Mouse (Mus musculus) kidney, adult 18-20 months (tissue): ENCODE data around the gene Limd2.
"Not testable (repeated sequence)": the region's sequence is repeated elsewhere in the genome, so short reads cannot be mapped to it uniquely, and the experiment has no call there.

ENCODE experiments used
- DNase-seq: peaks from one replicate; pipeline ENCODE4 v3.0.0; 2021

The Limd2 gene

DNA sequence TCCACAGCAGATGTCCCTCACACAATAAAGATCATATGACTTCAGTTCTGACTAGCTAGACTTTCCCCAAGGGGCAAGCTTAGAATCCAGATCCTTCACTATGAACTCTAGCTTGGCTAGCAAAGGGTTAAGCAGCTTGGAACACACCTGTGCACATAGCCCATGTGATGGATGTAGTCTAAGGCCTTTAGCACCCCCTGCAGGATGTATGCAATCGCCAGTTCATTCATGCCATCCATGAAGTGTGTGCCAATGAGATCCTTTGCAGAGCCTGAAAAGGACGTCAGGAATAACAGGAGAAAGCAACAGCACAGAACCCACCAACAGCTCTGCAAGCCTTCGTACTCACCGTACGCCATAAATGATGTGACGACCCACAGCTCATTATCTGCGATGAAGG lies 10.1 kb upstream of the Limd2 start:
- DNase-seq = no peak

DNA sequence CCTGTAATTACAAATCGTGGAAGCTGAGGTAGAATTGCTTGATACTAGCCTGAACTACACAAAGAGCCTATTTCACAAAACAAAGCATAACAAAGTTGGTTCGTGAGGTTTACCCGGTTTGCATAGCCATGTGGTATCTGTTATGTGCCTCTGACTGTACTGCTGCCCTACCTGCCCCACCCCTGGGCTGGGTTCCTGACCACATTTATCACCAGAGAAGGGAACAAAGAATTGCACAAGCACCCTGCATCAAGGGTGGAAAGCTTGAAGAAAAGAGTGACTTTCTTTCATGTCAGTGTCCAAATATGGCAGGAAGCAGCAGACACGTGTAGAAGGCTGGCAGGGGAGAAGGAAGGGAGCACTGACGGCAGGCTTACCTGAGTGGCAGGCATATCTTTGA lies 6.8 kb upstream of the Limd2 start:
- no peak for DNase-seq

DNA sequence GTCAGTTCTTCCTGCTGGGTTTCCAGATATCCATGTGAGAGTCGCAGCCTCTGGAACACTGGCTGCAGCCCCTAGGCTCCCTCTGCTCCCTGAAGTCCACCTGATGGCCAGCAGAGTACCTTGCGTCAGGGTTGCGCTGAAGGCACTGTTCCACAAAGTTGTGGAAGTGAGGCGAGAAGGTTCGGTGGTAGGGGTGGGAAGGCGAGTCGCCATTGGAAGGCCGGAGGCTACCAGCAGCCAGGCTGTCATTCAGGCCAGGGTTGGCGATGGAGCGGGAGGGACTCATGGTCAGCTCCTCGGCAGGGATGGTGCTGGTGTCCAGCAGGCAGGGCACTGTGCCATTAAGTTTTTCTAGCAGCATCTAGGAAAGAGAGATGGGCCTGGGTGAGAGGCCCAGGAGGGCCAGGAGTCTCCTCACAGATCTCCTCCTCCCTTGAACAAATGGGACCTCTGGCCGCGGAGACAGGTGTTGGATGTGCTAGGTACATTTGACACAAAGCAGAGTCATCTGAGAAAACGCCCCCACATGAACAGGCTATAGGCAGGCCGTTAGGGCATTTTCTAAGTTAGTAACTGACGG lies 4.0 kb upstream of the Limd2 start:
- no peak for DNase-seq

DNA sequence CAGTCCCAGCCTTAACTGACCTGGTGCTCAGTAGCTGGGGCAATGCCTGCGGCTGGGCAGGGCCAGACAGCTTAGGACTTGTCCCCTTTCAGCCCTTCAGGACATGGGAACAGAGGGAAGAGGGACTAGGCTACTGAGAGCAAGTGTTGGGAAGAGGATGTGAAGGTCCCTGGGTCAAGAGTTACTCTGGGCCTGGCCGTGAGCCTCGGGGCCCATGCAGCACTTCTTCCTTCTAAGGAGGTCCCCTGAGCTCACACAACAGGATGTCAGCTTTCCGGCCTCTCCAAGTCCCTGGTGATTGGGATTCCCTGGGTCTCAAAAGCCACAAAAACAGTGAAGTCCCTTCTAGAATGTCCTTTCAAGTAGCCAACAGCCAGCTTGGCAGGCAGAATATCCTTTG lies 2.9 kb upstream of the Limd2 start:
- DNase-seq = peak; percentile 30

DNA sequence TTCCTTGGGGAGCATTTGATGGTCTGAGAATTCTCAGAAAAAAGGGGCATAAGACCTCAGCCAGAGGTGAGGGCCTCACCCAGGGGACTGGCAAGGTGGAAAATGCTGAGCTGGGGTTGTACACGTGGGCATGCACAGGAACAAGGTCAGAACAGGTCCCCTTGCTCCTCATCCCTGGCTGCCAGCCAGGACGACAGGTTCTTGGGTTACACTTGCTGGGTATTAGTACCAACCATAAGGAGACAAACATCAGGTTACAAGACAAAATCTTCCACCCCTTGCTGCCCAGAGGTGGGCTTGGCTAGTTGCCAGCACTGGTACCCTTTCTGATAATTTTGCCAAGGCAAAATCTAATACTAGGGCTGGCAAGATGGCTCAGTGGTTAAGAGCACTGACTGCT lies 1.6 kb upstream of the Limd2 start:
- DNase-seq = no peak

DNA sequence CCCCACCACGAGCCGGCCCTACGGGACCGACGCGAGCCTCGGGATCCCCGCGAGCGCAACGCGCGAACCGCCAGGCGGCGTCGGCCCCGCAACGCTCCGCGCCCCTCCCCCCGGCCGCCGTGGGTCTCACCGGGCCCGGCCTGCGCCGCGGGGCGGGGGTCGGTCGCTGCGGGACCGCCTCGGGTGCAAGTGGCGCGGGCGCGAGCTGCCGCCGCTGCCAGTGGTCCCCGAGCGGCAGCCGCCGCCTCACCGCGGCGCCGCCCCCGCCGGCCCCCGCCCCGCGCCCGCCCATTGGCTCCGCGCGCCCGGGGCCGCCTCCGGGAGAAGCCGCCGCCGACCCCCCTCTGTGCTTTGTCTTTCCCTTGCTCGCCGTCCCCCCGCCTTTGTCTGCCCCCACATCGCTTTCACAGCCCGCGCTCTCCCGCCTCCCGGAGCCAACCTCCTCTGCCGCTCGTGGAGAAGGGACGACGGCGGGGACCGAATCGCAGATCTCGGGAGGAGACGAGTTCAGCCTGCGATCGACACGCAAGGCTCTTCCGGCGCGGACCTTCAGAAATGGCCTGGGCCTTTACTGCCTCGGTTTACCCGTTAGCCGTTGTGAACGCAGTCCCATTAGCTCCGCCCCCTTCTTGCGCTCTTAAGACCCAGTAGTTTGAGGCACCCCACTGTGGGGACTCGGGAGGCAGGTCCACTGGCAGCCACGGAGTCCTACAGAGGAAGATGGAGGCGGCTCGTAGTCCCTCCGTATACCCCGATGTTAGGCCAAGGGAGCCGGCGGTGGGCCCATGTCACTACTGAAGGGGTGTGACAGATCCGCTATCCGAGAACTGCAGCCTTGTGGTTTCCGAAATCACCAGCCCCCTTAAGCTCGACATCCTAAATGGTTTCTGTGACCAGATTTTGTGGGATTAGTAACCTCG lies 479 bp downstream of the Limd2 start:
- DNase-seq = peak; percentile 69

DNA sequence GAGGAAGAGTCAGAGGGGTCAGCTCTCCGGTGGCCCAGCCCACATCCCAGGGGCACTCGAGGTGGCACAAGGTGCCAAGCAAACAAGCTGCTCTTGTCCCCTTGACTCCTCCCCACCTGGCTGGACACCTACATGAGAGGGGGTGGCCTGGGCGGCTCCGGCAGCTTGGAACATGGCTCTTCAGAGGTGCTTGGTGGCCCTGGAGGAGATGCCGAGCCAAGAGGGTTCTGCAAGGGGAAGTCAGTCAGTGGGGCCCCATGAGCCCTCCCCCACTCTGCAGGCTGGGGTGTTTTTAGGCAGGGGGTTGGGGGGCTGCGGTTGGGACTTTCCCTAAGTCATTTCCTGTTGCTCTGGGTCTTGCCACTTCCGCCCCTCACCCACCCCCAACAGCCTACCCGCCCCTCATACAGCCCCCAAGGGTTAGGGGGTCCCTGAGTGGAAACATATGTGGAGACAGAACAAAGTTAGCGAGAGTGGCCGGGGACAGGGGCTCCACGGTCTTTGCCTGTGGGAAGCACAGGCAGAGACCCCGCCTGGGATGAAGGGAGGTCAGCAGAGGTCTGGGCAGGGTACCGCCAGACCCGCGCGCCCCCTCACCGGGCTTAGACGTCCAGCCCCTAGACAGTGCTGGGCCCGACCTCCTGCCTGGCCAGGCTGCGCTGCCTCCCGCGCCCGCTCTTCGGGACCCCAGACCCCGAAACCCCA lies 1.3 kb downstream of the Limd2 start:
- DNase-seq = peak; percentile 51

DNA sequence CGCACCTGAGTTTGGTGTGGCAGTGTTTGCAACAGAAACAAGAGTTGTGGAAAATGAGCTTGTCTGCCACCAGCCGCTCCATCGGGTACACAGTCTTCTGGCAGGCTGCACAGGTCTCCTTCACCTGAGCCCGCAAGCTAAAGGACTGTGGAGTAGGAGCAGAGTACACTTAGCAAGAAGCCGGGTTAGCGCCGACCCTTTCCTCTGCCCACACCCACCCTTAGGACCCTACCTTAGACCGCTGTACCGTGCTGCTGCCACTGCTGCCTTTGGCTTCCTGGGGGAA lies 1.8 kb downstream of the Limd2 start:
- no peak for DNase-seq

DNA sequence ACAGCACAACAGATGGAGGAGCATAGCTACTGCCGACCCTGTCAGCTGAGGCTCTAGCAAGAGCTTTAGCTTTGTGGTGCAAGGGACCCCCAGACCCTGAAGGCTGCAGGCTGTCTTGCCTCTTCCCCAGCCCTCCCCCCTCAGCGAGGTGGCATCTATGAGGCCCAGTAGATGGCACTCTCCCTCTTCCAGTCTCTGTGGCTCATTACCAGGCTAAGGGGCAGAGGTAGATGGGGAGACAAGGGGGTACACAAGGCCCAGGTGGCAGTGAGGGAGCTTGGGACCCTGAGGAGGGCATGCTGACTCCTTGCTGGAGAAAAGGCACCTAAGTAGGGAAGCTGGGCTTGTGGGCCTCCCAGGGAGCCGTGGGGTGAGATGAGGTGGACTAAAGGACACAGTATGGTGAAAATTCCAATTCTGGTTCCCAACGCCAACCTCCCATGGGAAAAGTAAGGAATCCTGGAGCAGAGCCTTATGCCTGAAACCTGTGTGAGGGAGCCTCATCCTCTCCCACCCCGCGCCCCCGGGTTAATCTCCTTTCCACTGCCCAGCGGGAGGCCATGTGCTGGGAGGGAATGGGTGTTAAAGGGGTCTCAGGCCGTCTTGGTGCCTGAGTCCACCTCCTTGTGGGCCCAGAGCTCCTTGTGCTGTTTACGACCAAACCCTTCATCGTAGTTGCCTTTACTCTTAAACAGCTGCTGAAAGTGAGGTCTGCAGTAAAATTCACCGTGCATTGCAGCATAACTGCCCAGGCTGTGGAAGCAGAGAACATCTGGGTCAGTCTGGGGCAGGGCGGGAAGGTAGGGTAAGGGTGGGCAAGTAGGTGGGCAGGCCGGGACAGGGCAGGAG lies 2.4 kb downstream of the Limd2 start:
- DNase-seq = no peak

DNA sequence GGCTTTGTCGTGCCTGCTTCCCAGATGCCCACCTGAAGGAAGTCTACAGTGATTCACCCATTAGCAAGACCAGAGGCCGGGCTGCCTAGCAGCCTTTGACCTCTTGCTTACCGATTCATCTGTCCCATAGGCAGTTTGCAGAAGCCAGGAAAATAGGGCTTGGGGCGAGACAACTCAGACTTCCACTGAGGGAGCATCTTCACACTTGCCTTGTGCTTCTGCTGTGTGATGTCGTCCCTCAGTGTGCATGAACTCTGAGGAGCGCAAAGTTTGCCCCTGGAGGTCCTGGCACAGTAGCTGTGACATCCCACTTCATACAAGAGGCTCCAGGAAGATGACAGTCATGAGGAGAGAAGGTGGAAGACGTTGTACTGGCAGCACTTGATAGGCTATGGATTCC lies 3.5 kb downstream of the Limd2 start:
- DNase-seq = no peak

DNA sequence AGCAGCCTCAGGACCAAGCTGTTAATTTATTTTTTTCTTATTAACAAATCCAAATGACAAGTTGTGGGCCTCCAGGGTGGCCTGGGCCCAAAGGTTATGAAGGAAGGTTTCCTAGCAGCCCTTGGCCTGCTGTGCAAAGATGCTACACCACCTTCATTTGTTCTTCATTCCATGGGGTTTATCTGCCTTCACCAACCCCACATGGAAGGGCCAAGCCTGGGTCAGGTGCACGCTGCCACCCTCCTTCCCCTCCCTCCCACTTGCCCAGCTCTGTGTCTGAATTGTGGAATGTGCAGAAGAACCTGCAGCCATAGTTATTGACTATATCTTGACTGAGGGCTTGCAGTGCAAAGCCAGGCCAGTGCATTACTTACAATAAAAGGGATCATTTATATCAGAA lies 4.4 kb downstream of the Limd2 start:
- DNase-seq = no peak

DNA sequence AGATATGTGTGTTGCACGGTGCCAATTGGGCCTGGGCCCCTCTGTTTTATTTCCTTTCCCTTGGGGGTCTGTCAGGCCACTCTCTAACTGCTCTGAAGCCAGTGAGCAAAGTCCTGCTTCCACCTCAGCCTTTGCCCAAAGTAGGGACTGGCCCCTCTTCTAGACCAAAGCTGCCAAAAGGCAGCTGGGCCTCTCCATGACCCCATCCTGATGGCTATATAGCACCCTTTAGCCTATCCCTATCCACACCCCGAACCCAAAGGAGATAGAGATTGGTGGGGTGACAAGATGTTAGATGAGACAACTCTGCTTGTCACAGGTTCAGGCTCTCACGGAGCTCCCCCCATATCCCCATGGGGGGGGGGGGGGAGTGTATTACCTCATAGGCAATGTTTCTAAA lies 4.9 kb downstream of the Limd2 start:
- no peak for DNase-seq

DNA sequence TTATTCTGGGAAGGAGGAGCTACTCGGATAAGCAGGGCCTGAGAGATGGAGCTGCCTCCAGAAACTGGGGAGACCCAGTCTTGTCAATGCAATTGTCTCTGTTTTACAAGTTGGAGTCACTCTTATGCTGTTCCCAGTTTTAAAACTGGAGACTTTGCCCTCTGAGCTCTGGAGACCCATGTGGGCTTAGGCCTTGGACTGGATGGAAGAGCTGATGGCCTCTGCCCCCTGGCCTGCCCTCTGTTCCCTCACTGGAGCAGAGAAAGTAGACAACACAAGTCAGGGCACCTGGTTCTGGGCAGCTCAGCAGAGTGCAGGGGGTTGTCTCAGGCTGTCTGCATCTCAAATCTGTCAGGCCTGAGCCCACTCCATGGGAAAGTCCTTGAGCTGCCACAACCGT lies 5.9 kb downstream of the Limd2 start:
- DNase-seq = no peak

DNA sequence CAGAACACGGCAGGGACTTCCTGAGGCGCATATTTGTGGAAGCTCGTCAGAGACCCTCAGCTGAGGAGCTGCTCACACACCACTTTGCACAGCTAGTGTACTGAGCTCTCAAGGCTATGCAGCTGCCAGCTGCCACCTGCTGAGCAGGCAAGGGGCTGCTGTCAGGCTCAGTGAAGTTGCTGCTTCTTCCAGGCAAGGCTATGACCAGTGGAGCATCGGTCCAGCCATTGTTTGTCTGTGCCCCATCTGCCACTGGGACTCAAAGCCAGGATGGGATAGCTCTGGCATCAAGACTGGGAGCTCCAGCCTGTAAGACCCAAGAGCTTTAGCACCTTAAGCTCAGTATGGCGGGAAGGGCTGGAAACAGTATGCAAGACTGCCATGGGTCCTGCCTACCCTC lies 6.6 kb downstream of the Limd2 start:
- no peak for DNase-seq

DNA sequence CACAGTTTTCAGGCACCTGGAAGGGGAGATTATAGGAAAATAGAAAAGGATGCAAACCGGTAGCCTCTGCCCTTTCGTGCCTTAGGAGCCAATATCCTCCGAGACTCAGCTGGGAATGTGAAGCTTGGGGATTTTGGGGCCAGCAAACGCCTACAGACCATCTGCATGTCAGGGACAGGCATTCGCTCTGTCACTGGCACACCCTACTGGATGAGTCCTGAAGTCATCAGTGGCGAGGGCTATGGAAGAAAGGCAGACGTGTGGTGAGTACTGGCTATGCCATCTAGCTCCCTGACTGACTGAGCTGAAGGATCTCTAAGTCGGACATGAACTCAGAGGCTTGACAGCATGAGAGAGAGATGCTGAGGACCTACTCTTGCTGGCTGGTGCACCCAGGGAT lies 8.5 kb downstream of the Limd2 start:
- DNase-seq = no peak

DNA sequence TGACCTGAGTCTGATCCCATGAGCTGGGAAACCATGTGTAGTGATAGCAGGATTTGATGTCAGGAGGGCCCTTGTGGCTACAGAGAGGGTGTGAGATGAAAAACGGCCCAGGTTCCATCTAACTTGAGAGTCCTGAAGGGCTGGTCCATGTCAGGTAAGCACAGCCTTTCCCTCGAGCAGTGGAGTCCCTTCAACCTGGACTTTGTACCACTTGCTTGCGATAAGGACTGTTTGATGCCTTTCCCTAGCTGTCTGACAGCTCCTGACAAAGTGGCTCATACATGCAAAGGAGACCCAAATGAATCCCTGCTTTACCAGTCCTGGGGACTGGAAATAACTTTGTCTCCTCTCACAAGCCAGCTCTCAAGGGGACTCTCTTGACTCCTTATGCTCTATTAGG lies 9.4 kb downstream of the Limd2 start:
- DNase-seq = no peak

DNA sequence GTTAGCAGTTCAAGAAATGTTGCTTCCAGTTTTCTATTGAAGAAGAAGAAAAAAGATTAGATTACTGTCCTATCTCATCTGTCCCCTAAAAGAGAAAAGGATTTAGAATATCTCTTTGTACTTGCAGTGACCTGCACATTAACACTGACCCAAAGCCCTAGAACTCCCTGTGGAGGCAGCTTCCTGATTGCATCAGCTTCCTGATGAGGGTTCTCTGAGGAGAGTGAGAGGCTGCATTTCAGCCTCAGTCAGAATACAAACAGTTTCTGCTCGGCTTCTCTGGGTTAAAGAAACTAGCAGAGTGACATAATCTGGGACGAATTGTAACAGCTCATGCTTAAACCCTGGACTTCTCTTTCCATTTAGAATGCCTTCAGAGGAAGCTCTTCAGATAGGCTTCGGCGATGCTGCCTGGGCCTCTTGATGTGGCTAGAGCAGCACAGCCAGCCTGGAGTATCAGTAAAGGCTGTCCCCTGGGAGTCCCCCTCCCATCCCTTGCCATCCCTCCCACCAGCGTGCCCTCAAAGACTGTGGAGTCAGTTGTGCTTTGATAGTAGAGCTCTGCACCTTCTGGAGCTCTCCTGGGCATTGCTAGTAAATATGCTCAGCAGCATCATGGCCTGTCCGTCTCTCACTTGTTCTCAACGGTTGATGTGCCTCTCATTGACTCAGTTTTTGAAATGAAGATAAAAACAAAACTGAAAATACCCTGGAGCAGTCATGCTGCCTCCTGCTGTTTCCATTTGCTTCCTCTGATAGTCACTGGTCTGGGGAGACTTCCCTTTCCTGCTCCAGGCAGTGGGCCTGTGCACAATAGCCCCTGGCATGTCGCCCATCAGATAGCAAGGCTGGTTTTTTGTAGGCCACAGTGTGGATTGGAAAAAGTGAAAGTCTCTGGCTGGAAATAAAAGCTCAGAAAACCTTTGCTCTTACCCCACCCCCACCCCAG lies 25.8 kb downstream of the Limd2 start:
- DNase-seq = peak; percentile 80

DNA sequence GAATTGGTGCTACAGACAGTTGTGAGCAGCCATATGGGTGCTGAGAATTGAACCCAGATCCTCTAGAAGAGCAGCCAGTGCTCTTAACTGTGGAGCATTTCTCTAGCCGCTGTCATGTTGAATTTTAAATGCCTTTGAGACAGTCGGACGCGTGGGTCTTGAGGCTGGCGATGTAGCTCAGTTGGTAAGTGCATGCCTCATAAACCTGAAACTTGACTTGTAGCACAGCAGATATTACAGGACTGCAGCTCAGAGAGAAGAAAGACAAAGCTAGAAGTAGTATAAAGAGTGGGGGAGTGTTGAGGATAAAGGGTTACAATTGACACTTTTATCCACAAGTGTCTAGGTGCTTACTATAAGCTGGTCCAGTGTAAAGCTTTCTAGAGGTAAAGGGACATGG lies 28.1 kb downstream of the Limd2 start:
- no peak for DNase-seq

DNA sequence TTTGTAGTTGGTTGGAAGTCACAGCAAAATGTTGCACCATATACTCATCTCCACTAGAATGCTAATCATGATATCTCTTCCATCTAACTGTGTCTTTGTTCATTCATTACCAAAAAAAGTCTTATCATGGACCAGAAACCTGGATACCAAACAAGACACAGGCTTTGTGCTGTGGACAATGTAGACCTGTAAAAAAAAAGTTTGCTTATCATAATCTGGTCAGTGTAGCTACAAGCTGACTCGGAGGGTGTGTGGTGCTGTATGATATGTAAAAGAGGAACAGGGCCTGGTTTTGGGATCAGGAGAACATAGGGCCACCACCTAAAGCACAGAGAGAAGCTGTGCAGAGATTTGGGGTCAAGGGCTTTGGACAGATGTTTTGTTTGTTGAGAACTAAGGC lies 31.2 kb downstream of the Limd2 start:
- DNase-seq = no peak

DNA sequence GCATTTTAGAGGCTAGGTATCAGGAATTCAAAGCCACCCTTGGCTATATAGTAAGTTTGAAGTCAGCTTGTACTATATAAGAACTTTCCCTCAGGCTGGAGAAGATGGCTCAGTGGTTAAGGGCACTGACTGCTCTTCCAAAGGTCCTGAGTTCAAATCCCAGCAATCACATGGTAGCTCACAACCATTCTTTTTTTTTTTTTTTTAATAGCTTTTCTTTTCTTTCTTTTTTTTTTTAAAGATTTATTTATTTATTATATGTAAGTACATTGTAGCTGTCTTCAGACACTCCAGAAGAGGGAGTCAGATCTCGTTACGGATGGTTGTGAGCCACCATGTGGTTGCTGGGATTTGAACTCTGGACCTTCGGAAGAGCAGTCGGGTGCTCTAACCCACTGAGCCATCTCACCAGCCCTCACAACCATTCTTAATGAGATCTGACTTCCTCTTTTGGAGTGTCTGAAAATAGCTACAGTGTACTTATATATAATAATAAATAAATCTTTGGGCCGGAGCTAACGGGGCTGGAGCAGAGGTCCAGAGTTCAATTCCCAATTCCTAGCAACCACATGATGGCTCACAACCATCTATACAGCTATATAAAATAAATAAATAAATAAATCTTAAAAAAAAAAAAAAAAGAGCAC lies 33.8 kb downstream of the Limd2 start:
- not testable (repeated sequence) for DNase-seq

DNA sequence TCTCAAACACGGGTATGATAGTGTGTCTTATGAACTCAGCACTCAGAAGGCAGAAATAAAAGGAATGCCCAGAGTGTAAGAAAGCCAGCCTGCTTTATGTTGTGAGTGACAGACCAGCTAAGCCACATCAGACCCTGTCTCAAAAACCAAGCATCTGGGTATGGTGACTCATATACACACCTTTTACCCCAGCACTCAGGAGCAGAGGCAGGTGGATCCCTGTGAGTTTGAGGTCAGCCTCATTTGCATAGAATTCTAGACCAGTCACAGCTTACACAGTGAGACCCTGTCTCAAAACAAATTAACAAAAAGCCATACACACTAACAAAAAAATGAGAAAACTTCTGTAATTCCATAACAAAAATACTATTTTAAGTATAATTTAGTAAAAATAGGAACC lies 34.8 kb downstream of the Limd2 start:
- no peak for DNase-seq

DNA sequence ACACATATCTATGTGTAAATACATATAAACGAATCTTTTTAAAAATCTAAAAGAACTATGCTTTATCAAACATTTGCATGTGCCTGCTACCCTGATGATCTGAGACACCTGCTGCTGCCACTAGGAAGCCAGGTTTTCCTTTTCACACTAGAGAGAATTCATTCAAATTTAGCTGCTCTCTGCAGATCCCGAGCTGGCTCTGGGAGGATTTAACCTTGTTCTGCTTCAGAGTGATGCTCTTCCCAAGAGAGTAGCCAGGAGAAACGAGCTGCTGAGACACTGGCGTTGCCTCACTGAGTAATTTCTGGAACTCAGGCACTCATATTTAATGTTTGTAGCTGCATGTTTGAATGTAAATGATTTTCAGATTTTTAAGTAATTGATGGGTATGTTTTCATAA lies 35.9 kb downstream of the Limd2 start:
- DNase-seq = no peak
